Mouse (Mus musculus): ENCODE measurements around the gene Nrf1.

- no peak for TF ChIP-seq CTCF (IDR thresholded peaks at IDR 0.05; ENCODE audit: control insufficient read depth, insufficient read depth, insufficient replicate concordance, low read depth, low read length)
- TF ChIP-seq POLR2A (IDR thresholded peaks at IDR 0.05; ENCODE audit: control insufficient read depth, low read depth, low read length), result no peak
Observed at GRCm38 (mm10) chr6:30183624-30184023, 135.8 kb downstream of the Nrf1 start.

Data from testis, adult 2 months (tissue).